Mouse (Mus musculus) kidney, postnatal 36 days (tissue): ENCODE data around the gene Aox1.

Source experiments
- DNase-seq, 2 experiments: peaks; one replicate each; pipeline ENCODE4 v3.0.0; 2021 to 2022; ENCODE audit warnings: mixed read lengths in 2 of 2

Aox1 gene

DNA sequence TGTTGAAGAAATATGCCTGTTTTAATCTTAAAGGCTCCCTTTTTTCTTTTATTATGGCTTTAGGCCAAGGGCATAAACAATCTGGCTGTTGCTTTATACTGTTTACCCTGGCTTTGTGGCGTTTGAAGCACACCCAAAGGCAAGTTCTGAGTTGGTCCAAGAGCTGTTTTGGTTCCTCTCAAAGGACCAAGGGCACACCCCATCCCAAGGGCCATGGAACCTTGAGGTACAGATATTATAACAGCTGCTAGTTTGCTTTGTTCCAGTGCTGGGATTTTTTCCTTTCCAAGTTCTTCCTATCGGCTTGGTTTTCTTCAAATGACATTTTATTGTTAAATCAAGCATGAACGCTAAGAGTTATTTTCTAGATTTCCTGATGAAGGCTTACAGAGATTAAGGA lies 35.9 kb downstream of the Aox1 start:
- no peak for DNase-seq

- no peak for DNase-seq
Measured at GRCm38 (mm10) chr1:58069181-58069580, 39.5 kb downstream of the Aox1 start.

DNA sequence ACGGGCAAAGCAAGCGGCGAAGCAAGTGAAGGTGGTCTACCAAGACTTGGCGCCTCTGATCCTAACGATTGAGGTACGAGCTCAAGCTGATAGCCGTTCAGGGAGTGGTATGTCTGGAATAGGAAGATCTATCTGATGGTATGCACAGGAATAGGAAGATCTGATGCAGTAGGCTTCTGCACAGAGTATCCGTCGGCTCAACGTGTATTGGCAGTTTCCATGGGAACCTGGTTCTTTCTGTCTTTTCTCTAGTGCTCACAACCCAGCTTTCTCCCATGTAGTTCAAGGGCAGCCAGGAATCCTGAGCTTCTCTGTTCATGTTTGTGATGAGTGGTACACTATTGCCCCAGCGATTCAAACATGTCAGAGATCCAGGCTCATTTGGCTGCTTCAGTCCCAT lies 40.4 kb downstream of the Aox1 start:
- DNase-seq = no peak

GRCm38 (mm10) chr1:58071006-58071405 lies 41.3 kb downstream of the Aox1 start:
- DNase-seq = no peak

GRCm38 (mm10) chr1:58071509-58071908 lies 41.8 kb downstream of the Aox1 start:
- DNase-seq = no peak

GRCm38 (mm10) chr1:58072416-58072815 lies 42.7 kb downstream of the Aox1 start:
- DNase-seq = no peak

DNA sequence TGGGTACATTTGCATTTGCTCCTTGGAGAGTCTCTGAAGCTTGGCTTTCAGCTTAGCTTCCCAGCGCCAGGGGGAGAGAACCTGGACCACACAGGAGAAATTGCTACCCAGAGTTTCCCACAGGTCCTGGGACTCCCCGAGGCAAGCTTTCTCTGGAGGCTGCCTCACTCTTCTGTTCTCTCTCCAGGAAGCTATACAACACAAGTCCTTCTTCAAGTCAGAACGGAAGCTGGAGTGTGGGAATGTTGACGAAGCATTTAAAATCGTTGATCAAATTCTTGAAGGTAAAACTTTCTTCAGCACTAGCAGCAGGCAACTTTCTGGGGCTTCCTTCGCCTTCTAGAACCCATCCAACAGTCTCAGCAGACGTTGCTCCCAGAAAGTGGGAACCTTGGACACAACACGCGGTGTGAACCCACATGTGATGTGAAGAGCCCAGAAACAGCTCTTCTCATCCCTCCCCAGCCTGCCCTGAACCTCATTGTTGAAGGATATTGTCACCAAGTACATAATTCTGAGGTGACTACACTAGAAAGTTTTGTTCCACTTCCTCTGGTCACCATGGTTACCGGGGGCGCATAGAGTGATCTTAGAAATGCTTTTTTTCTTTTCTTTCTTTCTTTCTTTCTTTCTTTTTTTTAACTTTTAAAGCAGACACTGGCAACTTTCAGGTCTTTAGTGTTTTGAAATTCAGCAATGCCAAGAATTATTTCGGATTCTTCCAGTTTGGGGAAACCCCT lies 43.4 kb downstream of the Aox1 start:
- DNase-seq = no peak

DNA sequence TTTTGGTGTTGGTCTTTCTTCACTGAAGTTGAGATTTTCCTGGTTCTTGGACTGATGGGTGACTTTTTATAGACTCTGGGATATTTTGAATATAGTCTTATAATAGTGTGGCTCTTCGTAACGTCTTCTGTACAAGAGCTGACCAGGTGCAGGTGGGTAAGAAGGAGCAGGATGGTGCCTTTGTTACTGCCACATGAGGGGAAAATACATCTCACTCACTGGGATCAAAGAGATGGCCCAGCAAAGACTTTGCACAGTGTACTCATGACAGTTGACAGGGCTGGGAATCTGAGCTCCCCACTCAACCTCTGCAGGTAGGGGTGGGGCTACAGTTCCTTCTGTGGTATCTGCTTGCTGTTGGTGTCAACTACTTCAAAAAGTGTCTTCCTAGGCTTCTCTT lies 44.5 kb downstream of the Aox1 start:
- no peak for DNase-seq

GRCm38 (mm10) chr1:58077882-58078281 lies 48.2 kb downstream of the Aox1 start:
- DNase-seq = no peak

- no peak for DNase-seq
Measured at GRCm38 (mm10) chr1:58078390-58078789, 48.7 kb downstream of the Aox1 start.

DNA sequence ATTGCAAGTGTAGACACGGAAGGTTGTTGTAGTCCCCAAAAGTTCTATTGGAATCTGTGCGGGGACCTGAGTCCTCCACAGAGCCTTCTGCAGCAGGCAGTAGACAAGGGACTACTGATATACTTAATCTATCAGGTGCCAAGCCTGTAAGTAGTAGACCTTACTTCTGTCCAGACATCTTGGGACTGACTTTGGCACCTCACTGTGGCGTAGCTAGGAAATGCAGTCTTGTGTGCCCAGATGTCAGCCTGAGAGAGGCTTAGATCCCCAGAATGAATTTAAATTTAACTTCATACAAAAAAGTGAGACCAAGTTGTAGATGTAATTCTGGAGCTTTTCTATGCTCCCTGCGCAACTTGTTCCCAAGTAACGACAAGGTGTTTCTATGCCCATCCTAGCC lies 50.0 kb downstream of the Aox1 start:
- peak in 1 of 2 experiments; percentile 38 for DNase-seq

DNA sequence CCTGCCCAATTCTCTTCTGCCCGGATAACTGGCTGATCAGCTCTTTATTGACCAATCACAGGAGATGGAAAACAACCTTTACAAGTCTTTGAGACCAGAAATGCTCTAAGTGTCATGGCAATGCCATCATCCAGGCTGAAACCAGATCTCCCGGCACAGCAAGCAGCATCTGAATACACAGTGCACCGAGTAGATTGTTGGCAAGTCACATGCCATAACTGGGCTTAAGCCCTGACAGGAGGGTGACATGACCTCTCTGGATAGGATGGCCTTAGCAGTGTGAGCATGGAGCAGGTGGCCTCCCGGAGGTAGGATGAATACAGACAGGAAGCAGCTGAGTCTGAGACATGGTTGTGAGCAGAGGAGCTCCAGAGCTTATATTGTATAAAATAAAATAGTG lies 50.7 kb downstream of the Aox1 start:
- DNase-seq = no peak

GRCm38 (mm10) chr1:58081356-58081755 lies 51.6 kb downstream of the Aox1 start:
- DNase-seq = no peak

- DNase-seq = no peak
Measured at GRCm38 (mm10) chr1:58089316-58089715, 59.6 kb downstream of the Aox1 start.

GRCm38 (mm10) chr1:58090191-58090590 lies 60.5 kb downstream of the Aox1 start:
- DNase-seq = no peak

- no peak for DNase-seq
Measured at GRCm38 (mm10) chr1:58091213-58091612, 61.5 kb downstream of the Aox1 start.

DNA sequence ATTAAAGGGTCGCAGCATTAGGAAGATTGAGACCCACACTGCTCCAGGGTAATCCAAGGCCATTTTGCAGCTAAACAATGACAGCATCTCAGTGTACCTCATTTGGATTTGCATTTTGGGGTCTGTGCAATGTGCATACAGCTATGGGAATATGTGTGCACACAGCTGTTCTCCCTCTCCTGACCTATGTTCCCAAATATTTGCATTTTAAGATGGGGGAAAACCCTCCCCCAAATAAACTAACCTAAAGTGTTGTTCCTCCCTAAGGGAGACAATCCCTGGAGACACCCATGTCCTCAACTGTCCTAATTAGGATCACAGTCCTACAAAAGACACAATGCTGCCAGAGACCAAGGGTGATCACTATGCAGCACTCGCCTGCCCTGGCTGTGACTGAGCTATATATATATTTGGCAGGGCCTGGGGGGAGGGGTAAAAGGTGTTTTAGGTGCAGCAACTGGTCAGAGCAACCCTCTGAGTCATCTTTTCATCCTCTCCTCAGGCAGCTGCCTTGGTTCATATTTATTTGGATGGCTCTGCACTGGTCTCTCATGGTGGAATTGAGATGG lies 62.3 kb downstream of the Aox1 start:
- DNase-seq = no peak

DNA sequence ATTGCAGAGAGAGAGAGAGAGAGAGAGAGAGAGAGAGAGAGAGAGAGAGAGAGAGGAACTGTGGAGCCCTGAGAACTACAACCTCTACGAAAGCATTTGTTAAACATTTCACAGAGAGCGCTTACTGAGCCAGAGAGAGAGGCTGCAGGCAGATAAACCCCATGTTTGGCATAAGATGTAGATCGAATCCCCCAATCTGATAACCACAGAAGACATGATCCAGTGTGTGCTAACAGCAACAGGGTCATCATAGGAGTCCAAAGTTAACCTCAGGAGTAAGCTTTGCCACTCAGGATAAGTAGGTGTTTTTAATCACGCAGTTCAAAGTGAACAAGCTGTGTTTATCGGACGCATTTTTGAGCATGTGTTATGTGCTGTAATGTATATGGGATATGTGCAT lies 67.6 kb downstream of the Aox1 start:
- DNase-seq = no peak

DNA sequence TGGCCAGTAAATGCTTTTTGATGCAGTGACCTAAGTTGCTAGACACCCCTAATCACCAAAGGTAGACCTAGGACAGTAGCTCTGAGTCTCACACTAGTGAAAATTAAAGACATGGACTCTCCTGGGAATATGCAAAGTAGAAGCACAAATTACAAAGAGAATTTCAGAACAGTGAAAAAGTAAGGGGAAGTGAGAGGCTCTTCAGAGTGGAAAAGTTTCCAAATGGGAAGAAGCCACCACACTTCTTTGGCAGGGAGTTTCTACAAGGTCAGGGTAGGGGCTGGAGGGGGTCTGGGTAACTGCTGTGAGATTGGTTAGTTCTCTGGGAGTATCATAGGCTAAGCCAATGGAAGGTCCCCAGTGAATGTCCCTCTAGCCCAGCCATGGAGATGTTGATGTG lies 69.4 kb downstream of the Aox1 start:
- DNase-seq = no peak

GRCm38 (mm10) chr1:58101531-58102146 lies 71.9 kb downstream of the Aox1 start:
- DNase-seq = peak in 1 of 2 experiments; percentile 43

DNA sequence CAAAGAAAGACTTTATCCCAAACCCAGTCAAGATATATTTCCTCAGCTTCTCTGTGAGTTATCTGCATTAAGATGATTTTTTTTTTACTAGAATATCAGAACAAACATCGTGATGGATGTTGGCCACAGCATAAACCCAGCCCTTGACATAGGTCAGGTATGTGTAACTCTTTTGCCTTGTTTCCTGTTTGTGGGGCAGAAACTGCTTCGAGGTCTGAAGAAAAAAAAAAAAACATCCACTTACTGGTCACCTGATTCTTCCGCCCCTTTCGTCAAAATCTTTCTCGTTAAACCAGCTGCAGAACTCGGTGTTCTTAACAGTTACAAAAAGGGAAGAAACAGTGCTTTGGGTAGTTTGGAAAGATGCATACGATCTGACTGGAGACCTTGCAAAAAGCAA lies 72.8 kb downstream of the Aox1 start:
- DNase-seq = no peak

GRCm38 (mm10) chr1:58105685-58106084 lies 76.0 kb downstream of the Aox1 start:
- DNase-seq = no peak

- DNase-seq = no peak
Measured at GRCm38 (mm10) chr1:58107066-58107465, 77.3 kb downstream of the Aox1 start.

- DNase-seq = no peak
Measured at GRCm38 (mm10) chr1:58110241-58110640, 80.5 kb downstream of the Aox1 start.
